In genomic region chr6:29735336-29735688, GRCm38 (mm10) we compare ENCODE assay signal across 8 mouse cellular contexts. TPM values are rescaled to one million over a fixed set of nuclear protein-coding genes. Genes with fewer than 3 reads are reported as not detected.
A peak's percentile ranks its signal among the peaks of the same experiment; 100 is the strongest.
DNase-seq lines count a peak whose midpoint lies in the region; ATAC-seq and TF ChIP-seq lines count a peak whose summit lies in the region.

Smo (plus strand) TSS chr6:29735503.

- H3K36me3 ChIP-seq in intestine, embryonic 15.5 days: no peaks in the 10 kb centered on the region
- peaks cover 19% of the 10 kb centered on the region for H3K36me3 ChIP-seq in limb, embryonic 13.5 days
- no peaks in the 10 kb centered on the region for H3K36me3 ChIP-seq in midbrain, embryonic 14.5 days (ENCODE audit: control insufficient read depth, insufficient read depth, low read length)

- peak within 1 kb of the TSS; percentile 84 for H3K27ac ChIP-seq in layer of hippocampus, adult 2 months
- H3K27ac ChIP-seq in intestine, embryonic 15.5 days: peak within 1 kb of the TSS; percentile 98
- peak within 1 kb of the TSS; percentile 100 for H3K27ac ChIP-seq in limb, embryonic 13.5 days
- H3K27ac ChIP-seq in midbrain, embryonic 14.5 days (replicated peaks; ENCODE audit: low read depth, low read length): peak within 1 kb of the TSS; percentile 79

- H3K9me3 ChIP-seq in intestine, embryonic 15.5 days: no peaks in the 10 kb centered on the region
- H3K9me3 ChIP-seq in limb, embryonic 13.5 days: no peaks in the 10 kb centered on the region
- no peaks in the 10 kb centered on the region for H3K9me3 ChIP-seq in midbrain, embryonic 14.5 days (ENCODE audit: control insufficient read depth, low read length)

- peaks cover 16% of the 10 kb centered on the region for H3K4me1 ChIP-seq in intestine, embryonic 15.5 days (replicated peaks)
- peaks cover 33% of the 10 kb centered on the region for H3K4me1 ChIP-seq in limb, embryonic 13.5 days
- peaks cover 5% of the 10 kb centered on the region; the same call in 1 of the 2 replicates for H3K4me1 ChIP-seq in midbrain, embryonic 14.5 days (ENCODE audit: control insufficient read depth, insufficient read depth, low read length)

- H3K27me3 ChIP-seq in intestine, embryonic 15.5 days (replicated peaks): no peaks in the 10 kb centered on the region
- H3K27me3 ChIP-seq in limb, embryonic 13.5 days: no peaks in the 10 kb centered on the region
- H3K27me3 ChIP-seq in midbrain, embryonic 14.5 days (ENCODE audit: control insufficient read depth, insufficient read depth, low read length): no peaks in the 10 kb centered on the region

- peak within 1 kb of the TSS; percentile 69 for H3K4me3 ChIP-seq in layer of hippocampus, adult 2 months
- peak within 1 kb of the TSS; percentile 69 for H3K4me3 ChIP-seq in intestine, embryonic 15.5 days (replicated peaks)
- H3K4me3 ChIP-seq in limb, embryonic 13.5 days: peak within 1 kb of the TSS; percentile 97
- H3K4me3 ChIP-seq in midbrain, embryonic 14.5 days (replicated peaks; ENCODE audit: low read depth, low read length): peak within 1 kb of the TSS; percentile 77

- DNase-seq in layer of hippocampus, adult 2 months (ENCODE audit: low spot score in 2 of 2): peak; percentile 40 to 52
- no peak for DNase-seq in layer of hippocampus, adult 11-12 months (ENCODE audit: low spot score)
- peak; percentile 92 for DNase-seq in embryo, embryonic 10.5 days (ENCODE audit: low spot score)
- no peak for DNase-seq in gonadal fat pad, adult 2 months (ENCODE audit: low read depth)
- DNase-seq in midbrain, embryonic 14.5 days: peak; percentile 85
- peak; percentile 77 for DNase-seq in thymus, postnatal 0 days (ENCODE audit: low spot score)

- H3K9ac ChIP-seq in intestine, embryonic 15.5 days: peak within 1 kb of the TSS; percentile 91
- H3K9ac ChIP-seq in limb, embryonic 13.5 days: peak within 1 kb of the TSS; percentile 100
- peak within 1 kb of the TSS; percentile 82 for H3K9ac ChIP-seq in midbrain, embryonic 14.5 days (replicated peaks; ENCODE audit: low read length)

- WGBS in intestine, embryonic 15.5 days: 1% methylated on average over 28 of the region's 30 CpGs
- WGBS in limb, embryonic 13.5 days: under 1% methylated on average over 28 of the region's 30 CpGs
- WGBS in midbrain, embryonic 14.5 days: 0% methylated on average over 16 of the region's 30 CpGs

- peak within 1 kb of the TSS; percentile 86 for H3K4me2 ChIP-seq in intestine, embryonic 15.5 days (replicated peaks)
- peak within 1 kb of the TSS; percentile 99 for H3K4me2 ChIP-seq in limb, embryonic 13.5 days (replicated peaks)
- peak within 1 kb of the TSS; percentile 96 for H3K4me2 ChIP-seq in midbrain, embryonic 14.5 days (ENCODE audit: low read length)

- TF ChIP-seq CTCF in layer of hippocampus, adult 2 months (conservative IDR thresholded peaks at IDR 0.05): no peak

- ATAC-seq in intestine, embryonic 15.5 days: peak; percentile 95
- peak; percentile 99 for ATAC-seq in limb, embryonic 13.5 days (ENCODE audit: low FRiP score, low read depth)
- ATAC-seq in midbrain, embryonic 14.5 days (ENCODE audit: low FRiP score, low TSS enrichment): peak; percentile 94

RNA-seq across cellular contexts. Expression of gene Smo, which starts in this region (rescaled TPM):
- total RNA-seq in layer of hippocampus, adult 2 months (2021): 10 to 100 TPM; 16.5 to 18.5 TPM
- 38.8 and 50.0 TPM in 2 replicates for polyA plus RNA-seq in gonadal fat pad, adult 2 months (2012; rRNA removed)
- 29.4 and 30.1 TPM in 2 replicates for polyA plus RNA-seq in intestine, embryonic 15.5 days (2015; fragmentation: Nextera tagmentation; extraction: Ambion mirVana)
- 55.4 and 58.5 TPM in 2 replicates for polyA plus RNA-seq in limb, embryonic 13.5 days (2015; fragmentation: Nextera tagmentation; extraction: Ambion mirVana)
- polyA plus RNA-seq in midbrain, embryonic 14.5 days (2014; fragmentation: Nextera tagmentation; extraction: Ambion mirVana): 9.2 and 14.4 TPM in 2 replicates
- 13.2 and 18.1 TPM in 2 replicates for polyA plus RNA-seq in thymus, postnatal 0 days (2015; fragmentation: Nextera tagmentation; extraction: Ambion mirVana)

Comparison
In these comparisons a context has a peak if more than half of its experiments do, and no peak if none do; other contexts are left out.
1. DNase-seq: peak in layer of hippocampus, adult 2 months (2 of 2), embryo, embryonic 10.5 days (single experiment), midbrain, embryonic 14.5 days (single experiment) and thymus, postnatal 0 days (single experiment); none in layer of hippocampus, adult 11-12 months (single experiment) and gonadal fat pad, adult 2 months (single experiment).
2. Peak in every context shown above with its lines, with median percentiles within 50 percentile points of each other: H3K27ac ChIP-seq, H3K4me3 ChIP-seq, ATAC-seq, H3K4me2 ChIP-seq and H3K9ac ChIP-seq.